Mouse (Mus musculus) kidney, adult 2 months (tissue): Measurements from ENCODE around the gene Gm15517.

Source experiments
- CTCF ChIP-seq: fragments of 200-500 bp; conservative IDR thresholded peaks from 2 replicates; pipeline ENCODE4 v1.5.1; 2011; ENCODE audit warnings: low read depth, mild to moderate bottlenecking, control low read depth, low read length, moderate library complexity, mixed read lengths; ENCODE audit not compliant: insufficient read depth, insufficient read length
- POLR2A ChIP-seq: fragments of 200-500 bp; IDR thresholded peaks from one replicate; pipeline ENCODE4 v1.6.1; 2011; ENCODE audit warnings: low read depth, low read length, control low read depth

- TF ChIP-seq CTCF, result no peak
- no peak for TF ChIP-seq POLR2A
Observed at GRCm38 (mm10) chr7:44287760-44288159, 26.5 kb downstream of the Gm15517 start.
